Mouse (Mus musculus) right cerebral cortex, postnatal 25 days (tissue): ENCODE data around the gene Etl4.

Experiments
- DNase-seq: peaks from one replicate; pipeline ENCODE4 v3.0.0; 2022

Gene Etl4

GRCm38 (mm10) chr2:20722165-20722991, 812.8 kb downstream of the Etl4 start:
- no peak for DNase-seq

- no peak for DNase-seq
These were observed 814.6 kb downstream of the Etl4 start for GRCm38 (mm10) chr2:20723990-20724745.

DNA sequence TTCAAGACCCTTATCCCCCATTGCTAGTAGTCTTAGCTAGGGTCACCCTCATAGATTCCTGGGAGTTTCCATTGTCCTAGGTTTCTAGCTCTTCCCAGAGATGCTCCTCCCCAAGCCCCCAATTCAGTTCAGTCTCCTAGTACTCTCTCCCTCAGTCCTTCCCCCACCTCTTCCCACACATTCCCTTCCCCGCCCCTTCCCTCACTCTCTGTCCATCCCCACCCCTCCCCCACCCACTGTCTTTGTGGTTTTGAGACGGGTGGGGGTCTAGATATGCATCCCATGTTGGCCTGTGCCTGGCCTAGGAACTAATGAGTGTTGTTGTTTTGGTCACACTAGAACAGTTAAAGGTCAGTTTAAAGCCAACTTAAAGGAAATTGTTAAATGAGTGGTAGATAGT, 817.4 kb downstream of the Etl4 start:
- no peak for DNase-seq

DNA sequence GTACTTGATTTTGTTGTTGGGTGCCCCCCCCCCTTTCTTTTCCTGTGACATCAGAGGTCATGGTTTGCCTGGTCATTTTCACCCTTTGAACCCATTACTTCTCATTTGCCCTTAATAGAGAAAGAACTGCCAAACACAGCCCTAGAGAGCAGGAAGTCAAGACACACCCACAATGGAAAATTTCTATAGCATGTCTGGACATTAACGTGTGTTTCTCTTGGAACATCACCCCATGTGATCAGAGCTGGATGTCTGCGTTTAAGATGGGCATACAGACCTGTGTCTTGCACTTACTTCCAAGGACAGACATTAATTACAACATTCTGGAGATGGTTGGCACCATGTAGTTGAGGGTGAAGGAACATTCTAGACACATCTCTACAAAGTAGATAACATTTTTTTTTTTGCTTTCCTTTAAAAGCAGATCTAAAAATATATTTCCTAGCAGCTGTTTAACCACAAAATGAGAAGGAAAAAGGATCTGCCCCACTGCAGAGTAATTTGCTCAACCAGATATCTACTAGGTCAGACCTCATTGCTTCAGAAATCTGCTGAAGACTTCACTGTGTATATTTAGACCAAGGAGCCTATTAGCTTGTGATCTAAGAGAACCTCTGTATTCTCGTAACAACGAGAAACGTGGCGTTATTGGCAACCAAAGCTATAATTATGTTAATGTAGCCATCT, 818.3 kb downstream of the Etl4 start:
- DNase-seq: no peak

- DNase-seq: no peak
These were observed 825.9 kb downstream of the Etl4 start for GRCm38 (mm10) chr2:20735444-20735843.

DNA sequence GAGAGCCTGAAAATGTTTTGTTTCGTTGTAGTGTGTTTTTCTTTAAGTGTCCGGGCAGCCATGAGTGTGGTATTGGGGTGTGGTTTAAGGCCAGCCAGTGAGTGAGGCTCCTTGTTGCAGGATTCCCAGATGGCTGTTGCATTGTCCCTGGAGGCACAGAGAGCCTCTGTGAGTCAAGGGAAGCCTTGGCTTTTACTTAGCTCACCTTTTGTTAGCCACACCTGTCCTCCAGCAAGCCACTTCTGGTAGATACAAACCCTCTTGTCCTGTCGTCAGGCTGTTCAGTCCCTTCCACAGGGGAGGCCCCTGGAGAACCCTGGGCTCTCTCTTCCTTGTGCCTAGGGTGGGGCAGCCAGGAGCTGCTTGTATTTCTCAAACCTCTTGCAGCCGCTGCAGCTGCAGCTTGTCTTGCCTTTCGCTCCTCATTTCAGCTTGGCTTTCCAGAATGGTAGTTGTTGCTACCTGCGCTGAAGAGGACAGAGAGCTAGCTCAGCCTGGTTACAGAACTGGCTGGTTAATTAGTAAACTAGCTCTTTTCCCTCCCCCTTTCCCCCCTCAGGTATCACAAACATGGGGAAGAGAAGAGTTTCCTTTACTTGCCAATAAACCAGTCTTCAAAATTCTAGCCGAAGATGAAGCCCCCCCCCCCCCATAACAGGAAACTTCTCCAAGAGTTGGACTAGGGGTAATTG, 826.9 kb downstream of the Etl4 start:
- DNase-seq: no peak

DNA sequence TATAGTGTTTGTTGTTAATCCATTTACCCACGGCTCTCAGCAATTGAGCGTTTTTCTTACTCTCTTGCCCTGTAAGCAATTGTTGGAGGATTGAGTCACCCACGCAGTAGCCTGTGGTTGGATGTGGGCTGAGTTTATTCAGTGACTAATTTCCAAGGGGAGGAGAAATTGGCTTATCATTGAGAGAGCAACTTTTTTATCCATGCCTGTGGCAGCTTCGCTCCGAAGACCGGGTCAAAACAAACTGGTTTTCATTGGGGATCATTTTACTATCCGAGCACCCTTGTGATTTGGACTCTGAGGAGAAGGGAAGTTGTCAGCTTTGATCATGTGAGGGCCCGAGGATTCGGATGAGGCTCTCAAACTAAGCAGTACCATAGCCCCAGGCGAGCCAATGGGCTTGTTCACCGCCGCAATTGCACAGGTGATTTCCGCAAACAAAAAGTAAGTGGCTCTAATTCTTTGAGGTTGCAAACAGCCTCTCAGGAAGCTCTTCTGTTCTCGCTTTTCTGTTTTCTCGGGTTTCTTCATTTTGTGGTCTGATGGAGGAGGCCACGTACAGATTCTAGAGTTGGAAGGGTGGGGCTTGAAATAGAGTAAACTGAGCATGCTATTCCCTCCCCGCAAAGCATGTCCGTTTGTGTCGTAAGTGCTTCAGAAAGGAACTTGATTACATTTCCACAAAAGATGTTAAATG, 827.7 kb downstream of the Etl4 start:
- no peak for DNase-seq

DNA sequence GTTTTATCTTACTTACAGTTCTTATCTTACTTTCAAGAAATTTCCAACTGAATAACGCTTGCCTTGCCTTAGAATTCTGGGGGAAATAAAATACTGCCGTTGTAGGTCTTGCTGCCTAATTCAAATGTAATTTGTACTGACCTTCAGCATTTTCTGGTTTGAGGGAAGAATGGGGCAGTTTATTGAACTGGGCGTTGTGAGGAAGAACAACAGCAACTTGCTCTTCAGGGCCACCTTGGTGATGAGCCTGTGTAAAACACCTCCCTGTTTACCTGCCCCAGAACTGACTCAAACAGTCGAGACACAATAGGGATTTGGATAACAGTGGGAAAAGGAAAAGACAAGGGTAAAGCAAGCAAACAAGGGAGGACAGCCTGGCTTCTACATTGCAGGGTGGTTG, 828.3 kb downstream of the Etl4 start:
- no peak for DNase-seq

DNA sequence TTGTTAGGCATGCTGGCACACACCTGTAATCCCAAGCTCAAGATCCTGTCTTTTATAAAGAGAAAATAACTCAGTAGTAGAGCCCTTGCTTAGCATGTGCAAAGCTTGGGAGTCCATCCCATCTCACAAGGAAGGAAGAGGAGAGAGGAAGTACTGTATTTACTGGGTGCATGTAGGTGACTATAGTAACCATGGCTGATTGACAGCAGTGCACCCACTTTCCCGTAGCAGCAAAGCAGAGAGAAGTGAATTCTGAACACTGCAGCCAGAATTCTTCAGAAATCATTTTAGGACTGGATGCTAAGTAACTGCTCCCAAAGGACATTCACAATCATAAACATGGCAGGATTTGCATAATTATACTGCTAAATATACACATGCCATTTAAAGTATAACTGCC, 838.1 kb downstream of the Etl4 start:
- no peak for DNase-seq

DNA sequence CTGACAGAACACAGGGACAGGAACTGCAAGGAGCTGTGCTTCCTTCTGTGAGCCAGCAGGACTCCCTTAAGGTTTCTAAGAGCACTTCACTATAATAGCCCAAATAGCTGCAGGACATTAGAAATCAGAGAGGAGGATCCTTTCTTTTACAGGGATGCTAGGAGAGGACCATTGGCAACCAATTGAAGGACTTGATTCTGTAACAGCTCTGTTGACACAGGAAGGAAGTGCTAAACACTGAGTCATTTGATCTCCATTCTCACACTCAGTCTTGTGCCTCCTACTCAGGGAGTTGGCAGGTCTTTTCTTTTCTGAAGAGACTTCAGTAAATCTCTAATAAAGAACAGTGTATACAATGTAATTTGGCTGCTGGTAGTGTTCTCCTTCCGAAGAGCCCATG, 838.9 kb downstream of the Etl4 start:
- DNase-seq: no peak

DNA sequence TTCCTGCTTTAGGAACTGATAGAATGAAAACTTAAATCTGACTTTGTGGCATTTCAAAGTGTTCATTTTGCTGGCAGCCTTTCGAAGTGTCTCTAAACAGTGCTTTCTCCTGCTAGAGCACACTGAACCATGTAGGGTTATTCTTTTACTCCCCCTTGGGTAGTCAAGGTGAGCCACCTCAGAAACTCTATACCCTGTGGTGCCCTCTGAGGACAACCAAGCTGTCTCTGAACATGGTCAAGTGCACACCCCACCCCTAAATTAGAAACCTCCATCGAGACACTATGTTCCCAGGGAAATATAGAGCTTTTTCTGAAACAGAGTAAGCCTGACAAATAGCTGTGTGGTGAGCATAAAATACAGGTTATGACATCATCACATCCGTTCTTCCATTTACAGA, 840.1 kb downstream of the Etl4 start:
- DNase-seq: no peak

- DNase-seq: no peak
These were observed 843.9 kb downstream of the Etl4 start for GRCm38 (mm10) chr2:20753282-20754110.

DNA sequence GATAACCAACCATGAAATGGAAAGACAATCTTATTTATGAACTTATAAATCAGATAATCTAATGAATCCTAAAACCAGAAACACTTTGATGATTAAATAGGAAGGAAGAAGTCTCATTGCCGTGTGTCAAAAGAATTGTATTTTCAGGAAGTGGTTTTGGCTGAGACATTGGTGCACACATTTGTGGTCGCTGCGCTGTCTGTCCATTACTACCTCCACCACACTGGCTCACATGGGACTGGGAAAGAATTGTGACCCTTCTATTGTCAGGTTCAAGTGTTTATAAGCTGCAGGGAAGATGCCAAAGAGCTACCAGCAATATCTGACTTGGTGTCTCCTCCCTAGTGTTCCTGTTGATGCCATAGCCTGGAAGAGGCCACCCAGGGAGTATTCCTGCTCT, 847.4 kb downstream of the Etl4 start:
- no peak for DNase-seq

GRCm38 (mm10) chr2:20759045-20759662, 849.6 kb downstream of the Etl4 start:
- DNase-seq: no peak

DNA sequence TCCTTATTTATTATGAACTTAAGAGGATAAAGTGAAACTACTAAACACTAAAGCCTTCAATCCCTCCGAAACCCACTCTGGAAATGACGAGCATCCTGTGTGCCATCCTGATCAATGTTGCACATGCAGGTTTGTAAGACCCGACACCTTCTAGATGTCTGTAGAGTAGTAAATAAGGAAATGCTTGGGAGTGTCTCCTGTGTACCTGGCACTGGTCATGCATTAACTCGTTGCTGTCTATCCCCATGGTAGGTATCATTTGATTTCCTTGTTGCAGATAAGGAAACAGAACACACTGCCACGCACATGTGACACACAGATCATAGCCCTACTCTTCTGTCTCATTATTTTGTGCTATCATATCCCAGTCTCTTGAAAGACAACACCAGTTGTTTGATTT, 851.7 kb downstream of the Etl4 start:
- DNase-seq: no peak

DNA sequence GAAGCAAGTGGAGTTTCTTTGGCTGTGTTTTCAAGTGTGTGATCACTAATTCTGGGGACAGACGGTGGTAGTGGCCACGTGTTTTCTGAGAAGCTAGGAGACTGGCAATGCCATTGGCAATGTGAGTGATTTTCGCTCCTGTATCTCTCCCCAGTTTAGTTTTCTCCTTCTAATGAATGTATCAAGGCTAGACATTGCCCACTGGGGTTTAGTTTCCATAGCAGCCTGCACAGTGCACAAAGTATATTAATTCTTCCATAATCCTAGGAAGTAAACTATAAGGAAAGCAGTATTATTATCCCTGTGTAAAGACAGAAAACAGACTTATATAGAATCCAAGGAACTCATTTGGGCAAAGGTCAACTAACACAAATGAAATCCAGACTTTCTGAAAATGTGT, 852.2 kb downstream of the Etl4 start:
- DNase-seq: no peak

- DNase-seq: no peak
These were observed 854.1 kb downstream of the Etl4 start for GRCm38 (mm10) chr2:20763511-20764212.

DNA sequence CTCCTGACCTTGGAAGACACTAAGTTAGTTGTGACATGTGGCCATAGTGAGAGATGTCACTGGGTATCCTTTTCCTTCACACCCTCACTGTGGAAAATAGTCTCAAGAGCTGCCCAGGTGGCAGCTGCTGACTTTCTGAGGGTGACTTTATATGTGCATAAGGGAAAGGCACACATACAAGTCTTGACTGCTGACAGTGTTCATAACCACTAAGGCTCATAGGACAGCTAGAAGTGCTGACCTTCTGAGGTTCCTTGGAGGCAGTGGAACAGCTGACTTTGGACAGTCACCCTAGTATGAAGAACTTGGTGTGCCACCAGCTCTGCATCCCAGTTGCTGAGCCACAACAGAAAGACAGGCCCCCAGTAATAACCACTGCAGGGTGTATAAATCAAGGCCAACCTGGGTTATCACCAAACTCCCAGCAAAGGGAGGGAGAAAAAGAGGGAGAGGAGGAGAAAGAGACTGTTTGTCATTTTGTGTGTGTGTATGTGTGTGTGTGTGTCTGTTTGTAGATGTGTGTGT, 855.0 kb downstream of the Etl4 start:
- DNase-seq: no peak

- DNase-seq: no peak
These were observed 859.1 kb downstream of the Etl4 start for GRCm38 (mm10) chr2:20768681-20769080.

DNA sequence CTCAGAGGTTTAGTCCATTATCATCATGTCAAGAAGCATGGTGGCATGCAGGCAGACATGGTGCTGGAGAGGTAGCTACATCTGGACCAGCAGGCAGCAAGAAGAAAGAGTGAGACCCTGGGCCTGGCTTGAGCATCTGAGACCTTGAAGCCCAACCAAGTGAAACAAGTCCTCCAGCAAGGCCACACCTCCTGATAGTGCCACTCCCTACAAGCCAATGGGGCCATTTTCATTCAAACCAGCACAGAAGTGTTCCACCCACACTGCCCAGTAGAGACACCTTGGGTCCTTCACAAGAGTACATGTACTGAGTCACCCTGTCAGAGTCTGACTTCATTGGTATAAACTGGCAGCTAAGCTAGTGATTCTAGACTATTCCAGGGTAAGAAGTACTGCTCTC, 860.6 kb downstream of the Etl4 start:
- no peak for DNase-seq
